Mouse (Mus musculus): Measurements from ENCODE around the gene Gabrp. TPM values are rescaled to one million over a fixed set of nuclear protein-coding genes. Genes with fewer than 3 reads are reported as not detected.

Gabrp gene
- polyA plus RNA-seq, 1 experiment from 2014 or later: 2.2 TPM

DNA sequence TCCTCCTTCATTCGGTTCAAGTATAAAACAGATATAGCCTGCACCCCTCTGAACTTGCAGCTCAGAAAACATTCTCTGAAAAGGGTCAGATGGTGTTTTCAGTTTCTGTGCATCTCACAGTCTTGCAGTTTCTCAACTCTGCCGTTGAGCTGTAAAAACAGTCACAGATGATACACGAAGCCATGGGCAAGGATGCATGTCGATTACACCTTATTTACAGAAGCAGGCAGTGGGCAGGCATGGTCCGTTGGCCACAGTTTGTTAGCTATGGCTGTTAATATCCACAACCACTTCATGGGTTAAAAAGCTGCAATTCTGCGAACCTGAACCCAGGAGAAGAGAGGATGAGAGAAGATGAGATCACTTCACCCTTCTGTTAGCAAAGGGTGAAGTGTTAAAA, 7.9 kb upstream of the Gabrp start:
- Histone ChIP-seq H3K9ac (ENCODE audit: low read length) (no peak overlapping the region), H3K36me3 (ENCODE audit: control insufficient read depth, insufficient read depth, low read length) (no peaks in the 10 kb centered on the region), H3K4me1 (ENCODE audit: control insufficient read depth, insufficient read depth, low read length) (no peaks in the 10 kb centered on the region), H3K4me2 (ENCODE audit: low read depth) (no peak overlapping the region), H3K4me3 (ENCODE audit: low read depth, low read length) (no peak overlapping the region), H3K27me3 (ENCODE audit: control insufficient read depth, insufficient read depth, low read length) (no peaks in the 10 kb centered on the region), H3K9me3 (ENCODE audit: control insufficient read depth, low read length) (no peaks in the 10 kb centered on the region), H3K27ac (ENCODE audit: low read depth, low read length) (no peak overlapping the region)
- 77% methylated on average over 6 of the region's 6 CpGs for WGBS
- DNase-seq (ENCODE audit: low spot score): no peak
- no peak for ATAC-seq (ENCODE audit: insufficient read depth, low FRiP score, low TSS enrichment)

DNA sequence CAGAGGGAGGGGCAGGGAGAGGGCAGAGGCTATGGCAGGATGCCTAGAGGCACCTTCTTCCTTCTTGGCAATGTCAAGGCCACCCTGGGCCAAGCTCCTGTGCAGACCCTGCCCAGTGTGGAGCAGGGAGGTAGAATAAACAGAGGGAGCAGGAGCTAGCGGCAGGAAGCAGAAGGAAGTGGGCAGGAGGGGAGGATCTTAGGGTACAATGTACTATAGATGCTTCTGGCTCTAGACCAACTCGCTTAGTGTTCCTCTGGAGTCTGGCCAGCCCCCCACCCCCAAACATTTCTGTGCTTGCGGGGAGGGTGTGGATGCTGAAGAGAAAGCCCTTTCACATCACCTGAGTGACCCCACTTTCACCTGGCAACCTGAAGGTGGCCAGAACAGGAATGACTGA, 862 bp upstream of the Gabrp start:
- H3K4me2 ChIP-seq (ENCODE audit: low read depth): no peak overlapping the region
- no peaks in the 10 kb centered on the region for H3K9me3 ChIP-seq (ENCODE audit: control insufficient read depth, low read length)
- H3K27ac ChIP-seq (ENCODE audit: low read depth, low read length): no peak overlapping the region
- H3K27me3 ChIP-seq (ENCODE audit: control insufficient read depth, insufficient read depth, low read length): no peaks in the 10 kb centered on the region
- no peak overlapping the region for H3K9ac ChIP-seq (ENCODE audit: low read length)
- 78% methylated on average over 3 of the region's 3 CpGs for WGBS
- no peaks in the 10 kb centered on the region for H3K4me1 ChIP-seq (ENCODE audit: control insufficient read depth, insufficient read depth, low read length)
- H3K36me3 ChIP-seq (ENCODE audit: control insufficient read depth, insufficient read depth, low read length): no peaks in the 10 kb centered on the region
- ATAC-seq (ENCODE audit: insufficient read depth, low FRiP score, low TSS enrichment): no peak
- no peak for DNase-seq (ENCODE audit: low spot score)
- no peak overlapping the region for H3K4me3 ChIP-seq (ENCODE audit: low read depth, low read length)

DNA sequence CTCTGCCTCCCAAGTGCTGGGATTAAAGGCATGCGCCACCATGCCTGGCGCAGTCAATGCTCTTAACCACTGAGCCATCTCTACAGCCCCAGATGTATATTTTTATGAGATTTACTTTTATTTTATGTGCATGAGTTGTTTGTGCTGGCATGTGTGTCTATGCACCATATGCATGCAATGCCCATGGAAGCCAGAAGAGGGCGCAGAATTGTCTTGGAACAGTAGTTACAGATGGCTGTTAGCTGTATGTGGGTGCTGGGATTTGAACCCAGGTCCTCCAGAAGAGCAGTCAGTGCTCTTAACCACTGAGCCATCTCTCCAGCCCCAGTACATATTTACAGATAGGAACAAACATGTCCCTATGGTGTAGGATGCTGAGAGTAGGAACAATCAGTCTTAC, 3.8 kb downstream of the Gabrp start:
- Histone ChIP-seq H3K4me2 (ENCODE audit: low read depth) (no peak overlapping the region), H3K27ac (ENCODE audit: low read depth, low read length) (no peak overlapping the region), H3K9me3 (ENCODE audit: control insufficient read depth, low read length) (no peaks in the 10 kb centered on the region), H3K27me3 (ENCODE audit: control insufficient read depth, insufficient read depth, low read length) (no peaks in the 10 kb centered on the region), H3K4me3 (ENCODE audit: low read depth, low read length) (no peak overlapping the region), H3K4me1 (ENCODE audit: control insufficient read depth, insufficient read depth, low read length) (no peaks in the 10 kb centered on the region), H3K9ac (ENCODE audit: low read length) (no peak overlapping the region), H3K36me3 (ENCODE audit: control insufficient read depth, insufficient read depth, low read length) (no peaks in the 10 kb centered on the region)
- no peak for DNase-seq (ENCODE audit: low spot score)
- ATAC-seq (ENCODE audit: insufficient read depth, low FRiP score, low TSS enrichment): no peak
- 92% methylated on average over 3 of the region's 3 CpGs for WGBS

DNA sequence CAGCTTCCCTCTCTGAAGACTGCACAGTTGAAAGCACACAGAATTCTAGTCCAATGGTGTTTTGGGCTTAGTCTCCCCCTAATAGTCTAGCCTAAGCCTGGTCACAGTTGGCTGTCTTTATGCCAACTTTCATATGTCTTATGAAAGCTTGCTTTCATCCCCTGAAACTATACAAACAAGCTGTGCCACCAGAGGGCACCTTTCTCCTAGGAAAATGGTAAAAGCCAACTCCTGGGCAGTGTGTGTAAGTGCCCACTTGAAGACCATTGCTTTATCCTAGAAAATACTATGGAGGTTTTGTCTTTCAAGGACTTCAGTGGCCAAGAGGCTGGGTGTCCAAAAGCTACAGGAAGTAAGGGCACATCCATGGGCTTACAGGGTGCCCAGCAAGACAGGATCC, 8.3 kb downstream of the Gabrp start:
- H3K27ac ChIP-seq (ENCODE audit: low read depth, low read length): no peak overlapping the region
- ATAC-seq (ENCODE audit: insufficient read depth, low FRiP score, low TSS enrichment) (no peak), DNase-seq (ENCODE audit: low spot score) (no peak)
- no peaks in the 10 kb centered on the region for H3K36me3 ChIP-seq (ENCODE audit: control insufficient read depth, insufficient read depth, low read length)
- H3K9me3 ChIP-seq (ENCODE audit: control insufficient read depth, low read length): no peaks in the 10 kb centered on the region
- no peak overlapping the region for H3K4me3 ChIP-seq (ENCODE audit: low read depth, low read length)
- no peaks in the 10 kb centered on the region for H3K27me3 ChIP-seq (ENCODE audit: control insufficient read depth, insufficient read depth, low read length)
- no peaks in the 10 kb centered on the region for H3K4me1 ChIP-seq (ENCODE audit: control insufficient read depth, insufficient read depth, low read length)
- no peak overlapping the region for H3K9ac ChIP-seq (ENCODE audit: low read length)
- no peak overlapping the region for H3K4me2 ChIP-seq (ENCODE audit: low read depth)

DNA sequence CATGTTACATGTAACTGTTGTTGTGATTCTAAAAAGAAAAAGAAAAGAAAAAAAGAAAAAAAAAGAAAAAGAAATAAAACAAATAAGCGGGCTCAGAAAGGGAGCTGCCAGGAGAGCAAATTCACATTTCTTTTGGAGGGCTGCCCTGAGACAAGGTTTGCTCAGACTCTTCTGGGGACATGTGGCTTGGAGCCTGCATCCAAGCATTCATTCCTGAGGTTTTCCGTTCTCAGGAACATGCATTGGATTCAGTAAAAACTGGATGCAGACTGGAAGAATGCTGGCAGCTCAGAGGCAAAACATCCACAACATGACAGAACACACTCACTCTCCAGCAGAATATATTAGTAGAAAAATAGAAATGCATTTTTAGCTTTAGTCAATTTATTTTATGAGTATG, 14.8 kb downstream of the Gabrp start:
- H3K36me3 ChIP-seq (ENCODE audit: control insufficient read depth, insufficient read depth, low read length): no peaks in the 10 kb centered on the region
- no peak for DNase-seq (ENCODE audit: low spot score)
- H3K27me3 ChIP-seq (ENCODE audit: control insufficient read depth, insufficient read depth, low read length): no peaks in the 10 kb centered on the region
- H3K27ac ChIP-seq (ENCODE audit: low read depth, low read length): no peak overlapping the region
- 90% methylated on average over 2 of the region's 2 CpGs for WGBS
- ATAC-seq (ENCODE audit: insufficient read depth, low FRiP score, low TSS enrichment): no peak
- no peak overlapping the region for H3K4me3 ChIP-seq (ENCODE audit: low read depth, low read length)
- no peak overlapping the region for H3K9ac ChIP-seq (ENCODE audit: low read length)
- no peaks in the 10 kb centered on the region for H3K9me3 ChIP-seq (ENCODE audit: control insufficient read depth, low read length)
- no peak overlapping the region for H3K4me2 ChIP-seq (ENCODE audit: low read depth)
- H3K4me1 ChIP-seq (ENCODE audit: control insufficient read depth, insufficient read depth, low read length): no peaks in the 10 kb centered on the region

DNA sequence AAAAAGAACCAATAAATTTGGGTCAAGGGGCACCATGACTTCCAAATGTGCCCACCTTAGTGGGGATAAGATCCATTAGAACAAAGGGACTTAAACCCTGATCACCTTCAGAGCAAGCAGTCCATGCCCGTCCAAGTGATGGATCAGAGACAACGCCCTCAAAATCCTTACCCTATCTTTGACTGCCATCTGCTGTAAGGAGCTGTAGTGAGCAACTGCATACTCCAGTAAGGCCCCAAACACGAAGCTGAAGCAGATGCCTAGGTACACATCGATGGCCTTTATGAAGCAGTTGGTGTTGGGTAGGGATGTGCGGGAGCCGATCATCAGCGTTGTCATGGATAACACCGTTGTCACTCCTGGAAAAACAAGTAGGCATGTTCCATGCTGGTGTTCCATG, 24.6 kb downstream of the Gabrp start:
- Histone ChIP-seq H3K36me3 (ENCODE audit: control insufficient read depth, insufficient read depth, low read length) (no peaks in the 10 kb centered on the region), H3K9ac (ENCODE audit: low read length) (no peak overlapping the region), H3K4me2 (ENCODE audit: low read depth) (no peak overlapping the region), H3K27me3 (ENCODE audit: control insufficient read depth, insufficient read depth, low read length) (no peaks in the 10 kb centered on the region), H3K27ac (ENCODE audit: low read depth, low read length) (no peak overlapping the region), H3K4me3 (ENCODE audit: low read depth, low read length) (no peak overlapping the region), H3K4me1 (ENCODE audit: control insufficient read depth, insufficient read depth, low read length) (no peaks in the 10 kb centered on the region), H3K9me3 (ENCODE audit: control insufficient read depth, low read length) (no peaks in the 10 kb centered on the region)
- ATAC-seq (ENCODE audit: insufficient read depth, low FRiP score, low TSS enrichment) (no peak), DNase-seq (ENCODE audit: low spot score) (no peak)
- WGBS: 81% methylated on average over 8 of the region's 8 CpGs

DNA sequence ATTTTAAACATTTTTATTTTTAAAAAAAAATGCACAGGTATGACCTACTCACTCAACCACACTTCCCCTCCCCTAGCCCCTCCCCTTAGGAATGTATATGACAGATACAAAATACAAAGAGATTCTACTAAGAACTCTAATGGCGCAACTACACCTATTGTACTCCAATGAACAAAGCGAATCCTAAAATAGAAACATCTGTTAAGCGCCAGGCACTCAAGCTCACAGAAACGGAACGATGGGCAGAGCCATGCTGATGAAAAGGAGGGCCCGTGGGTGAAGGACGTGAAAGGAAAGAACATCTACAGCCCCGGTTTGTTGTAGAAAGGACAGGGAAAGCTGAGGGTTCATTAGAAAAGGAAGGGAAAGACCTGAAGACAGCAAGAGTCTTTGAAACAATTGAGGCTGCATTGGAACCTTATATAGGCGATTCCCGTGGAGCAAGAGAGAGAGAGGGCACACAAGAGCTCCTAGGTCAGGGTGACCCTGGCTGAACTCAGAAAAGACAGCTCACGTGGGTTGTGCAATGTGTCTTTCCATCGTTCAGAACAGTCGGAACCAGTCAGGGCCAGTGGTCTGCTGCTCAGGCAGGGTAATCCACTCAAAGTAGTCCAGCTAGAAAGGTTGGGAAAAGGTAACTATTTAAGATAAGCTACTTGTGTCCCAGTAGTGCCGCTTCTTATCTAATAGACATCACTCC, 27.7 kb downstream of the Gabrp start:
- 85% methylated on average over 14 of the region's 14 CpGs for WGBS

DNA sequence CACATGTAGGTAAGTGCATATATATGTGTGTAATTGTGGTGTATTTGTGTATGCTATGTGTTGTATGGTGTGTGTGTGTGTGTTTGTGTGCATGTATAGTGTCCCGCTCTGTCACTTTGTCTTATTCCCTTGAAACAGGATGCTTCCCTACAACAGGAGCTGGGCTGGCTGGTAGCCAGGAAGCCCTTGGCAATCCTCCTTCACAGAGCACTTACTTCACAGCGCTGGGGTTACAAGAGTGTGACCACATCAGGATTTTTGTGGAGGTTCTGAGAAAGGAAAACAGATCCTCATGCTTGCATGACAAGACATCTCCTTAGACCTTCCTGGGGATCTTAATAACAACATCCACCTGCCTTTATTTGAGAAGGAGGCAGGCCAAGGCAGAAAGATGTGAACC, 31.4 kb downstream of the Gabrp start:
- H3K4me3 ChIP-seq (ENCODE audit: low read depth, low read length): no peak overlapping the region
- H3K4me2 ChIP-seq (ENCODE audit: low read depth): no peak overlapping the region
- H3K36me3 ChIP-seq (ENCODE audit: control insufficient read depth, insufficient read depth, low read length): no peaks in the 10 kb centered on the region
- no peak for ATAC-seq (ENCODE audit: insufficient read depth, low FRiP score, low TSS enrichment)
- H3K9ac ChIP-seq (ENCODE audit: low read length): no peak overlapping the region
- no peak for DNase-seq (ENCODE audit: low spot score)
- H3K9me3 ChIP-seq (ENCODE audit: control insufficient read depth, low read length): no peaks in the 10 kb centered on the region
- no peaks in the 10 kb centered on the region for H3K4me1 ChIP-seq (ENCODE audit: control insufficient read depth, insufficient read depth, low read length)
- H3K27ac ChIP-seq (ENCODE audit: low read depth, low read length): no peak overlapping the region
- no peaks in the 10 kb centered on the region for H3K27me3 ChIP-seq (ENCODE audit: control insufficient read depth, insufficient read depth, low read length)
- 95% methylated on average over 2 of the region's 2 CpGs for WGBS

More for the DNA sequence above, 27.7 kb downstream of the Gabrp start:
- ATAC-seq (ENCODE audit: insufficient read depth, low FRiP score, low TSS enrichment) (no peak), DNase-seq (ENCODE audit: low spot score) (no peak)
- Histone ChIP-seq H3K4me2 (ENCODE audit: low read depth) (no peak overlapping the region), H3K9me3 (ENCODE audit: control insufficient read depth, low read length) (no peaks in the 10 kb centered on the region), H3K27me3 (ENCODE audit: control insufficient read depth, insufficient read depth, low read length) (no peaks in the 10 kb centered on the region), H3K27ac (ENCODE audit: low read depth, low read length) (no peak overlapping the region), H3K36me3 (ENCODE audit: control insufficient read depth, insufficient read depth, low read length) (no peaks in the 10 kb centered on the region), H3K4me1 (ENCODE audit: control insufficient read depth, insufficient read depth, low read length) (no peaks in the 10 kb centered on the region), H3K4me3 (ENCODE audit: low read depth, low read length) (no peak overlapping the region), H3K9ac (ENCODE audit: low read length) (no peak overlapping the region)

DNA sequence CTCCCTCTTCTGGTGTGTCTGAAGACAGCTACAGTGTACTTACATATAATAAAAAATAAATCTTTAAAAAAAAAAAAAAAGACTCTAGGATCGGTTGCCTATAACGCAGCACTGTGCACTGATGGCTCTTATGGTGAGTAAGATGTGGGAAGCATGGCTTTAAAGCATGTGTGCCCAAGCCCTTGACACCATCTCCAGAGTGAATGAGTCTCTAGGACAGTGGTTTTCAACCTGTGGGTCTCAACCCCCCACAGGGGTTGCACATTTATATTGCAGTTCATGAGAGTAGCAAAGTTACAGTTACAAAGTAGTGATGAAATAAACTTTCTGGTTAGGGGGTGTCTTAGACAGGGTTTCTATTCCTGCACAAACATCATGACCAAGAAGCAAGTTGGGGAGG, 33.8 kb downstream of the Gabrp start:
- Histone ChIP-seq H3K4me2 (ENCODE audit: low read depth) (no peak overlapping the region), H3K9me3 (ENCODE audit: control insufficient read depth, low read length) (no peaks in the 10 kb centered on the region), H3K36me3 (ENCODE audit: control insufficient read depth, insufficient read depth, low read length) (no peaks in the 10 kb centered on the region), H3K9ac (ENCODE audit: low read length) (no peak overlapping the region), H3K4me3 (ENCODE audit: low read depth, low read length) (no peak overlapping the region), H3K4me1 (ENCODE audit: control insufficient read depth, insufficient read depth, low read length) (no peaks in the 10 kb centered on the region), H3K27ac (ENCODE audit: low read depth, low read length) (no peak overlapping the region), H3K27me3 (ENCODE audit: control insufficient read depth, insufficient read depth, low read length) (no peaks in the 10 kb centered on the region)
- ATAC-seq (ENCODE audit: insufficient read depth, low FRiP score, low TSS enrichment) (no peak), DNase-seq (ENCODE audit: low spot score) (no peak)
- WGBS: 92% methylated on average over 2 of the region's 2 CpGs
